Mouse (Mus musculus) bone marrow macrophage, adult 2 months (primary cell): ENCODE data around the gene Taf3.

Source experiments
- CTCF ChIP-seq: IDR thresholded peaks from 2 replicates; pipeline ENCODE4 v1.5.1; 2012; ENCODE audit warnings: low read depth, mild to moderate bottlenecking, low read length, moderate library complexity
- POLR2A ChIP-seq: IDR thresholded peaks from 2 replicates; pipeline ENCODE4 v1.6.1; 2012; ENCODE audit warnings: mild to moderate bottlenecking, low read depth, low read length, borderline replicate concordance

DNA sequence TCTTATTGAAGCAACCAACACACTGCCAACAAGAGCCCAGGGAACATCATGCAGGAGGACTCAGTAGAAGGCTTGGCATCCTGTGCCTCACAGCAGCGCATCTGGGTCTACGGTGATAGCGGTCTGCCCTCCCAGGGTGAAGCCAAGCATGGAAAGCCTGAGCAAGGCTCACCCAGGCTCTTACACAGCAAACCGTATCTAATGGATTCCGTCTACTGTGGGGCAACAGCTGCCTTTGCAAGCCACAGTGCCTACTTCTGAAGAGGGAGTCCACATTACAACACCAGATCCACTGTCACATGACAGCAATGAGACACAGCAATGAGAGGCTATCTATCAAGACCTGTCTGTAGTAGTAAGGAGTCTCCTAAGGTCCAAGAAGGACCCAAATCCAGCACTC, 52.3 kb downstream of the Taf3 start:
- TF ChIP-seq POLR2A = no peak
- no peak for TF ChIP-seq CTCF
